Mouse (Mus musculus): ENCODE data around the gene Xrcc2. TPM values are rescaled to one million over a fixed set of nuclear protein-coding genes. Genes with fewer than 3 reads are reported as not detected.

Xrcc2 gene
- total and polyA plus RNA-seq, 3 experiments: 22.8 to 34.1 TPM; not detected in 1

GRCm38 (mm10) chr5:25665516-25665915, 40.1 kb downstream of the Xrcc2 start:
- H3K9ac ChIP-seq (ENCODE audit: control insufficient read depth, low read depth, low read length, poor library complexity, severe bottlenecking): no peak overlapping the region
- H3K4me1 ChIP-seq (ENCODE audit: control insufficient read depth in 1 of 2, insufficient read depth in 2 of 2, low read length in 2 of 2): no peaks in the 10 kb centered on the region
- H3K36me3 ChIP-seq (ENCODE audit: control insufficient read depth in 1 of 2, insufficient read depth in 2 of 2, low read length in 2 of 2): no peaks in the 10 kb centered on the region
- H3K79me2 ChIP-seq (ENCODE audit: control insufficient read depth, insufficient read depth, low read length, poor library complexity): no peaks in the 10 kb centered on the region
- TF ChIP-seq GATA1 (IDR thresholded peaks at IDR 0.05; ENCODE audit: low read depth, low read length) (no peak), MAFK (IDR thresholded peaks at IDR 0.05; ENCODE audit: borderline replicate concordance, low read depth, low read length) (no peak), MYC (IDR thresholded peaks at IDR 0.05; ENCODE audit: low read depth, low read length) (no peak), ZC3H11A (IDR thresholded peaks at IDR 0.05; ENCODE audit: low read depth, low read length) (no peak), TCF12 (IDR thresholded peaks at IDR 0.05; ENCODE audit: low read depth, low read length) (no peak)
- H3K9me3 ChIP-seq (replicated peaks; ENCODE audit: insufficient read depth, low read length): no peaks in the 10 kb centered on the region
- no peak overlapping the region for H3K4me3 ChIP-seq (ENCODE audit: control insufficient read depth in 1 of 2, insufficient read depth in 1 of 2, low read depth in 2 of 2, low read length in 2 of 2)
- DNase-seq (ENCODE audit: low read depth, low spot score): no peak
- no peak overlapping the region for H3K27ac ChIP-seq (ENCODE audit: control insufficient read depth, low read depth, low read length)
- no peaks in the 10 kb centered on the region for H3K27me3 ChIP-seq (ENCODE audit: control insufficient read depth in 1 of 2, insufficient read depth in 2 of 2, low read length in 2 of 2)

- no peak for DNase-seq (ENCODE audit: low read depth, low spot score)
- no peak for TF ChIP-seq E2F4 (IDR thresholded peaks at IDR 0.05; ENCODE audit: borderline replicate concordance, low read depth, low read length)
- TF ChIP-seq USF2 (IDR thresholded peaks at IDR 0.05; ENCODE audit: borderline replicate concordance in 1 of 2, insufficient read depth in 1 of 2, low read depth in 1 of 2, low read length in 2 of 2): no peak
- no peak for TF ChIP-seq GABPA (IDR thresholded peaks at IDR 0.05; ENCODE audit: low read depth, low read length)
- TF ChIP-seq MAZ (IDR thresholded peaks at IDR 0.05; ENCODE audit: low read depth, low read length): no peak
- no peak for TF ChIP-seq SMC3 (IDR thresholded peaks at IDR 0.05; ENCODE audit: low read depth, low read length)
- no peak for TF ChIP-seq EP300 (IDR thresholded peaks at IDR 0.05; ENCODE audit: low read depth in 1 of 2, low read length in 2 of 2)
- no peak for TF ChIP-seq NELFE (IDR thresholded peaks at IDR 0.05; ENCODE audit: low read depth, low read length)
- TF ChIP-seq BHLHE40 (IDR thresholded peaks at IDR 0.05; ENCODE audit: borderline replicate concordance, low read depth, low read length): no peak
- TF ChIP-seq MXI1 (IDR thresholded peaks at IDR 0.05; ENCODE audit: low read depth, low read length): no peak
- no peak for TF ChIP-seq MYC (IDR thresholded peaks at IDR 0.05; ENCODE audit: low read depth, low read length)
- no peak for TF ChIP-seq CTCF (IDR thresholded peaks at IDR 0.05 in 2 of 3, conservative IDR thresholded peaks at IDR 0.05 in 1 of 3; ENCODE audit: control insufficient read depth in 1 of 3, insufficient read depth in 1 of 3, low read depth in 2 of 3, low read length in 3 of 3, poor library complexity in 1 of 3, severe bottlenecking in 1 of 3)
- TF ChIP-seq JUND (IDR thresholded peaks at IDR 0.05; ENCODE audit: low read depth, low read length): no peak
- no peak for TF ChIP-seq MEF2A (IDR thresholded peaks at IDR 0.05; ENCODE audit: extremely low read depth, insufficient replicate concordance, low read depth, low read length, poor library complexity, severe bottlenecking)
- TF ChIP-seq RAD21 (IDR thresholded peaks at IDR 0.05; ENCODE audit: low read depth, low read length): no peak
- TF ChIP-seq TBP (IDR thresholded peaks at IDR 0.05; ENCODE audit: low read depth, low read length): no peak
- no peak for TF ChIP-seq POLR2AphosphoS5 (IDR thresholded peaks at IDR 0.05; ENCODE audit: borderline replicate concordance, low read depth, low read length)
- no peak for TF ChIP-seq MYB (IDR thresholded peaks at IDR 0.05; ENCODE audit: low read depth, low read length)
- TF ChIP-seq RCOR1 (IDR thresholded peaks at IDR 0.05; ENCODE audit: low read depth, low read length): no peak
- TF ChIP-seq NRF1 (IDR thresholded peaks at IDR 0.05; ENCODE audit: insufficient read depth, low read depth, low read length, poor library complexity, severe bottlenecking): no peak
- Histone ChIP-seq H3K9ac (ENCODE audit: control insufficient read depth, low read depth, low read length, poor library complexity, severe bottlenecking) (no peak overlapping the region), H3K9me3 (replicated peaks; ENCODE audit: insufficient read depth, low read length) (no peaks in the 10 kb centered on the region), H3K27me3 (ENCODE audit: control insufficient read depth in 1 of 2, insufficient read depth in 2 of 2, low read length in 2 of 2) (no peaks in the 10 kb centered on the region), H3K4me3 (ENCODE audit: control insufficient read depth in 1 of 2, insufficient read depth in 1 of 2, low read depth in 2 of 2, low read length in 2 of 2) (no peak overlapping the region), H3K27ac (ENCODE audit: control insufficient read depth, low read depth, low read length) (no peak overlapping the region), H3K79me2 (ENCODE audit: control insufficient read depth, insufficient read depth, low read length, poor library complexity) (no peaks in the 10 kb centered on the region), H3K4me1 (ENCODE audit: control insufficient read depth in 1 of 2, insufficient read depth in 2 of 2, low read length in 2 of 2) (no peaks in the 10 kb centered on the region), H3K36me3 (ENCODE audit: control insufficient read depth in 1 of 2, insufficient read depth in 2 of 2, low read length in 2 of 2) (no peaks in the 10 kb centered on the region)
These were observed 42.5 kb downstream of the Xrcc2 start for GRCm38 (mm10) chr5:25663165-25663564.

All from MEL (cell line).